20 mouse cellular contexts compared by ENCODE assay signal in genomic region chr1:182362703-182363102, GRCm38 (mm10). TPM values are rescaled to one million over a fixed set of nuclear protein-coding genes. Genes with fewer than 3 reads are reported as not detected.
DNase-seq lines count a peak whose midpoint lies in the region; ATAC-seq and TF ChIP-seq lines count a peak whose summit lies in the region.
"Had no signal": no experiment of that assay in that cellular context is flagged by ENCODE, and none has a peak within 500 bp of the region (broad histone marks: within the 10 kb centered on the region; RNA-seq: fewer than 3 reads in every experiment).

No protein-coding gene starts in this region.

- 77% methylated on average over 5 of the region's 5 CpGs for WGBS in liver, embryonic 14.5 days (ENCODE audit: insufficient replicate concordance)
- WGBS in embryonic facial prominence, embryonic 10.5 days, result 90% methylated on average over 5 of the region's 5 CpGs

- H3K36me3 ChIP-seq in liver, embryonic 14.5 days (replicated peaks; ENCODE audit: control insufficient read depth, insufficient read depth, low read depth), result no peaks in the 10 kb centered on the region
- no peaks in the 10 kb centered on the region for H3K36me3 ChIP-seq in embryonic facial prominence, embryonic 10.5 days (replicated peaks)
- H3K36me3 ChIP-seq: hindbrain, embryonic 10.5 days; intestine, embryonic 15.5 days; limb, embryonic 15.5 days; neural tube, embryonic 13.5 days had no signal

- no peaks in the 10 kb centered on the region for H3K9me3 ChIP-seq in liver, embryonic 14.5 days (ENCODE audit: control insufficient read depth, low read length)
- no peaks in the 10 kb centered on the region for H3K9me3 ChIP-seq in embryonic facial prominence, embryonic 10.5 days
- H3K9me3 ChIP-seq: hindbrain, embryonic 10.5 days; intestine, embryonic 15.5 days; limb, embryonic 15.5 days; neural tube, embryonic 13.5 days had no signal

- no peaks in the 10 kb centered on the region; the same call in 1 of the 2 replicates for H3K27me3 ChIP-seq in liver, embryonic 14.5 days (ENCODE audit: control insufficient read depth, insufficient read depth, low read length)
- no peaks in the 10 kb centered on the region for H3K27me3 ChIP-seq in embryonic facial prominence, embryonic 10.5 days (replicated peaks; ENCODE audit: low read depth, poor library complexity, severe bottlenecking)
- H3K27me3 ChIP-seq: intestine, embryonic 15.5 days; limb, embryonic 15.5 days; neural tube, embryonic 13.5 days had no signal

- no peak for TF ChIP-seq CTCF in liver, embryonic 14.5 days (IDR thresholded peaks at IDR 0.05; ENCODE audit: low read depth)

- no peak overlapping the region for H3K27ac ChIP-seq in liver, embryonic 14.5 days
- H3K27ac ChIP-seq in embryonic facial prominence, embryonic 10.5 days (replicated peaks), result no peak overlapping the region
- H3K27ac ChIP-seq: heart, adult 2 months; hindbrain, embryonic 10.5 days; intestine, embryonic 15.5 days; kidney, postnatal 0 days; limb, embryonic 15.5 days; neural tube, embryonic 13.5 days had no signal

- H3K4me3 ChIP-seq in liver, embryonic 14.5 days (ENCODE audit: insufficient read depth in 1 of 2, low read depth in 2 of 2, low read length in 2 of 2), result no peak overlapping the region
- H3K4me3 ChIP-seq in embryonic facial prominence, embryonic 10.5 days, result no peak overlapping the region
- H3K4me3 ChIP-seq: erythroblast, embryonic 14.5 days; heart, adult 2 months; hindbrain, embryonic 10.5 days; intestine, embryonic 15.5 days; limb, embryonic 15.5 days; neural tube, embryonic 13.5 days had no signal

- H3K4me1 ChIP-seq in liver, embryonic 14.5 days (replicated peaks; ENCODE audit: control insufficient read depth in 2 of 2, insufficient read depth in 2 of 2, low read length in 1 of 2), result no peaks in the 10 kb centered on the region
- H3K4me1 ChIP-seq in embryonic facial prominence, embryonic 10.5 days, result peaks cover 6% of the 10 kb centered on the region; the same call in 1 of the 2 replicates
- H3K4me1 ChIP-seq: intestine, embryonic 15.5 days; limb, embryonic 15.5 days; neural tube, embryonic 13.5 days had no signal

- peak; percentile 36 for ATAC-seq in common myeloid progenitor, adult 5-6 weeks (replicated peaks; ENCODE audit: low read depth, poor library complexity, severe bottlenecking)
- ATAC-seq in liver, embryonic 14.5 days (ENCODE audit: insufficient read depth), result no peak
- ATAC-seq: forebrain, embryonic 16.5 days; intestine, embryonic 15.5 days had no signal

- peak; percentile 64 for DNase-seq in 416B (ENCODE audit: low read depth)
- DNase-seq in MEL-GATA-1-ER (ENCODE audit: extremely low read depth, low read depth), result peak; percentile 55
- peak in 2 of 3 experiments; percentile 12 to 32 for DNase-seq in liver, embryonic 14.5 days (ENCODE audit: low read depth in 3 of 3, low spot score in 3 of 3)
- DNase-seq in adrenal gland, adult 8-10 months, result no peak
- DNase-seq in embryonic facial prominence, embryonic 10.5 days (ENCODE audit: low spot score), result no peak
- DNase-seq in layer of hippocampus, adult 9-10 months (ENCODE audit: low spot score), result no peak
- no peak for DNase-seq in spleen, postnatal 36 days (ENCODE audit: low spot score in 2 of 2)
- DNase-seq: cerebellum, postnatal 10 days; heart, adult 2 months; layer of hippocampus, adult 9-11 months; lung, postnatal 10 days; right cerebral cortex, postnatal 14 days had no signal

- no peak overlapping the region for H3K4me2 ChIP-seq in liver, embryonic 14.5 days (ENCODE audit: low read depth)
- H3K4me2 ChIP-seq: intestine, embryonic 15.5 days; limb, embryonic 15.5 days; neural tube, embryonic 13.5 days had no signal

- no peak for TF ChIP-seq EP300 in liver, embryonic 14.5 days (IDR thresholded peaks at IDR 0.05; ENCODE audit: low read depth)

- H3K9ac ChIP-seq in liver, embryonic 14.5 days (replicated peaks), result no peak overlapping the region
- H3K9ac ChIP-seq: intestine, embryonic 15.5 days; limb, embryonic 15.5 days; neural tube, embryonic 13.5 days had no signal

RNA-seq across cellular contexts. Expression of gene Fbxo28, which starts 21.3 kb away (rescaled TPM):
- 16.3 and 17.8 TPM in 2 replicates for total RNA-seq in common myeloid progenitor, adult 5-6 weeks (2017)
- 2.3 and 3.8 TPM in 2 replicates for polyA plus RNA-seq in liver, embryonic 14.5 days (2012; rRNA removed)
- polyA plus RNA-seq in liver, embryonic 14.5 days (2014; fragmentation: Nextera tagmentation; extraction: Ambion mirVana), result 5.7 and 7.1 TPM in 2 replicates
- 10 to 100 TPM; 36.2 to 46.8 (median 38.1) TPM for total RNA-seq in adrenal gland, adult 8-10 months (2022)
- polyA plus RNA-seq in embryonic facial prominence, embryonic 10.5 days (2016; fragmentation: Nextera tagmentation; extraction: Ambion mirVana), result 21.3 and 21.4 TPM in 2 replicates

RNA-seq across cellular contexts. Expression of gene Trp53bp2, which starts 46.3 kb away (rescaled TPM):
- total RNA-seq in common myeloid progenitor, adult 5-6 weeks (2017), result 8.6 and 9.6 TPM in 2 replicates
- polyA plus RNA-seq in liver, embryonic 14.5 days (2012; rRNA removed), result 2.3 and 2.5 TPM in 2 replicates
- polyA plus RNA-seq in liver, embryonic 14.5 days (2014; fragmentation: Nextera tagmentation; extraction: Ambion mirVana), result 2.7 and 3.1 TPM in 2 replicates
- total RNA-seq in adrenal gland, adult 8-10 months (2022), result 10 to 100 TPM; 21.5 to 30.6 (median 24.0) TPM
- 34.1 and 35.6 TPM in 2 replicates for polyA plus RNA-seq in embryonic facial prominence, embryonic 10.5 days (2016; fragmentation: Nextera tagmentation; extraction: Ambion mirVana)

Comparison
In these comparisons a context has a peak if more than half of its experiments do, and no peak if none do; other contexts are left out.
1. DNase-seq: peak in 416B (single experiment), MEL-GATA-1-ER (single experiment) and liver, embryonic 14.5 days (2 of 3); none in adrenal gland, adult 8-10 months (single experiment), embryonic facial prominence, embryonic 10.5 days (single experiment), layer of hippocampus, adult 9-10 months (single experiment) and spleen, postnatal 36 days (0 of 2).